Mouse (Mus musculus): ENCODE results near the gene Hrct1. TPM values are rescaled to one million over a fixed set of nuclear protein-coding genes. Genes with fewer than 3 reads are reported as not detected.
A peak's percentile ranks its signal among the peaks of the same experiment; 100 is the strongest.

Hrct1 gene
- polyA plus RNA-seq, 2 experiments, result 2.1 to 3.2 TPM

DNA sequence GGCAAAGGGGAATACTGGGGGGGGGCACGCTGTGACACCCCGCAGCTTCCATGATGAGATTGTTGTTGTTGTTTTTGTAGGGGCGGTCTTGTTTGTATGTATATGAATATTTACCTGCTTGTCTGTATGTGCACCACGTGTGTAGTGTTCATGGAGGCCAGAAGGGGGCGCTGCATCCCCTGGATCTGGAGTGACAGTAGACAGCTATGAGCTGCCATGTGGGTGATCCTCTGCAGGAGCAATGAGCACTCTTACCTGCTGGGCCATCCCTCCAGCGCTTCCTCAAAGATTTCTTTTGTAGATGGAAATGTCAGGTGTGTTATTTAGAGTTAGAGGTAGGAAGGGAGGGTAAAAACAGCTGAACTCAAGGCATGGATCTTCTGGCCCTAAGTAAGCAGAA is 23.5 kb upstream of the Hrct1 start:
- H3K9me3 ChIP-seq (ENCODE audit: control insufficient read depth, low read length), result no peaks in the 10 kb centered on the region
- H3K9ac ChIP-seq (ENCODE audit: low read depth, low read length, severe bottlenecking), result no peak overlapping the region
- TF ChIP-seq POLR2A (IDR thresholded peaks at IDR 0.05; ENCODE audit: borderline replicate concordance, extremely low read depth, insufficient read depth, insufficient read length), result no peak
- H3K27ac ChIP-seq (replicated peaks; ENCODE audit: low read depth, low read length), result no peak overlapping the region
- no peak overlapping the region for H3K4me3 ChIP-seq (replicated peaks; ENCODE audit: low read length)
- DNase-seq (ENCODE audit: low spot score) (no peak), ATAC-seq (ENCODE audit: low FRiP score, low read depth) (no peak)
- 73% methylated on average over 6 of the region's 6 CpGs for WGBS
- H3K4me1 ChIP-seq (ENCODE audit: control insufficient read depth, insufficient read depth, low read length), result no peaks in the 10 kb centered on the region
- H3K4me2 ChIP-seq (replicated peaks; ENCODE audit: low read depth, low read length, severe bottlenecking), result no peak overlapping the region
- no peaks in the 10 kb centered on the region for H3K36me3 ChIP-seq (ENCODE audit: control insufficient read depth, insufficient read depth, low read length)
- no peaks in the 10 kb centered on the region for H3K27me3 ChIP-seq (ENCODE audit: control insufficient read depth, insufficient read depth, low read length)

DNA sequence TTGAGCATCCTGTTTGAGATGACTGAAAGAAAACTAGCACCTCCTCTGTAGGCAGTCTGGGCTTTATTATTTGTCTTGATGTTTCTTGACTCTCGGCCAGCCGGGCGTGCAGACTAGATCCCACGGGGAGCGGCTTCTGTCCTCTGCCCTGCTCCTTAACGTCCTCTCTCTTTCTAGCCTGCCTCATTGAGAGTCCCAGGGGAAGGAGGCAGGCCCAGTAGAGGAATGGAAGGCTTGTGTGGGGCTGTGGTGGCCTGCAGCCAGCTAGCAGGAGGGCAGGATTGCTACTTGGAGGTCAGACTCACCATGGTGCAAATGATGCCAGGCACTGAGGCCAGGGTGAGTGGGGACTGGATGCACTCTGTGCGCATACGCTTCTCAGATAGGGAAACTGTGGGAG is 23.1 kb upstream of the Hrct1 start:
- no peak overlapping the region for H3K9ac ChIP-seq (ENCODE audit: low read depth, low read length, severe bottlenecking)
- H3K4me1 ChIP-seq (ENCODE audit: control insufficient read depth, insufficient read depth, low read length), result no peaks in the 10 kb centered on the region
- ATAC-seq (ENCODE audit: low FRiP score, low read depth) (no peak), DNase-seq (ENCODE audit: low spot score) (no peak)
- H3K4me3 ChIP-seq (replicated peaks; ENCODE audit: low read length), result no peak overlapping the region
- no peak for TF ChIP-seq POLR2A (IDR thresholded peaks at IDR 0.05; ENCODE audit: borderline replicate concordance, extremely low read depth, insufficient read depth, insufficient read length)
- H3K9me3 ChIP-seq (ENCODE audit: control insufficient read depth, low read length), result no peaks in the 10 kb centered on the region
- WGBS, result 81% methylated on average over 8 of the region's 8 CpGs
- H3K4me2 ChIP-seq (replicated peaks; ENCODE audit: low read depth, low read length, severe bottlenecking), result no peak overlapping the region
- no peaks in the 10 kb centered on the region for H3K36me3 ChIP-seq (ENCODE audit: control insufficient read depth, insufficient read depth, low read length)
- H3K27ac ChIP-seq (replicated peaks; ENCODE audit: low read depth, low read length), result no peak overlapping the region
- H3K27me3 ChIP-seq (ENCODE audit: control insufficient read depth, insufficient read depth, low read length), result no peaks in the 10 kb centered on the region

DNA sequence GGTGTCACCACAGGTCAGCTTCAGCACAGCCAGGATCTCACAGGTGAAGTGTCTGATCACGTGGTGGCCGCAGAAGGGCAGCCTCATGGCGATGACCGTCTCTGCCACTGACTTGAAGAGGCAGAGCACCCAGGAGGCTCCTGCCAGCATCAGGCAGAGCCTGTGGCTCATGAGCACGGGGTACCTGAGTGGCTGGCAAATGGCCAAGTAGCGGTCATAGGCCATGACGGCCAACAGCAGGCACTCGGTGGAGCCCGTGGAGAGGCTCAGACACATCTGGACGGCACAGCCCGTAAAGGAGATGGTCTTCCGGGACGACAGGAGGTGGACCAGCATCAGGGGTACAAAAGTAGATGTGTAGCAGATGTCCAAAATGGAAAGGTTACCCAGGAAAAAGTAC is 21.0 kb upstream of the Hrct1 start:
- Histone ChIP-seq H3K36me3 (ENCODE audit: control insufficient read depth, insufficient read depth, low read length) (no peaks in the 10 kb centered on the region), H3K9ac (ENCODE audit: low read depth, low read length, severe bottlenecking) (no peak overlapping the region), H3K4me3 (replicated peaks; ENCODE audit: low read length) (no peak overlapping the region), H3K9me3 (ENCODE audit: control insufficient read depth, low read length) (no peaks in the 10 kb centered on the region), H3K27me3 (ENCODE audit: control insufficient read depth, insufficient read depth, low read length) (no peaks in the 10 kb centered on the region), H3K4me2 (replicated peaks; ENCODE audit: low read depth, low read length, severe bottlenecking) (no peak overlapping the region), H3K27ac (replicated peaks; ENCODE audit: low read depth, low read length) (no peak overlapping the region), H3K4me1 (ENCODE audit: control insufficient read depth, insufficient read depth, low read length) (no peaks in the 10 kb centered on the region)
- 63% methylated on average over 13 of the region's 13 CpGs for WGBS
- DNase-seq (ENCODE audit: low spot score), result no peak
- ATAC-seq (ENCODE audit: low FRiP score, low read depth), result no peak
- no peak for TF ChIP-seq POLR2A (IDR thresholded peaks at IDR 0.05; ENCODE audit: borderline replicate concordance, extremely low read depth, insufficient read depth, insufficient read length)

DNA sequence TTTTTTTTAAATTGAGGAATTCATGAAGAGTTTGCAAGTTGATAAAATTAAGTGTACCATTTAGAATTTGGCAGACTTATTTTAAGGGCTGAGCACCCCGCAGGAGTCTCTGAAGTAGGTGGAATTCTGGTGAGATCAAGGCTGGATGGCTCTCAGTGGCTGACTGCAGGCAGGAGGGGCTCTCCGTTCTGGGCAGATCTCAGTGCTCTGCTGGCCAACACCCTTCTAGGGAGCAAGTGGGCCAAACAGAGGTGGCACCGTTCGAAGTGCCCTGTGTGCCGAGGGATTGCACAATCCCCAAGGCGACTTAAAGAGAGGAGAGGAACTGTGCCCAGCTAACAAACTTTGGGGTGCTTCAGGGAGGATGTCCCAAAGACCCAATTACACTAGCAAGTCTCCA is 17.1 kb upstream of the Hrct1 start, which contains the start of gene Olfr71:
Olfr71 (minus strand) TSS at position 387 of the 400 bp plus-strand sequence.
- DNase-seq (ENCODE audit: low spot score), result no peak
- Histone ChIP-seq H3K36me3 (ENCODE audit: control insufficient read depth, insufficient read depth, low read length) (no peaks in the 10 kb centered on the region), H3K4me1 (ENCODE audit: control insufficient read depth, insufficient read depth, low read length) (peaks cover 5% of the 10 kb centered on the region; the same call in 1 of the 2 replicates), H3K9ac (ENCODE audit: low read depth, low read length, severe bottlenecking) (no peak within 1 kb of the TSS), H3K27ac (replicated peaks; ENCODE audit: low read depth, low read length) (no peak within 1 kb of the TSS), H3K27me3 (ENCODE audit: control insufficient read depth, insufficient read depth, low read length) (no peaks in the 10 kb centered on the region), H3K4me2 (replicated peaks; ENCODE audit: low read depth, low read length, severe bottlenecking) (no peak within 1 kb of the TSS), H3K9me3 (ENCODE audit: control insufficient read depth, low read length) (no peaks in the 10 kb centered on the region), H3K4me3 (replicated peaks; ENCODE audit: low read length) (no peak within 1 kb of the TSS)
- no peak for TF ChIP-seq POLR2A (IDR thresholded peaks at IDR 0.05; ENCODE audit: borderline replicate concordance, extremely low read depth, insufficient read depth, insufficient read length)
- 81% methylated on average over 6 of the region's 6 CpGs for WGBS
- ATAC-seq (ENCODE audit: low FRiP score, low read depth), result no peak

- H3K27me3 ChIP-seq (ENCODE audit: control insufficient read depth, insufficient read depth, low read length), result no peaks in the 10 kb centered on the region
- H3K4me2 ChIP-seq (replicated peaks; ENCODE audit: low read depth, low read length, severe bottlenecking), result no peak overlapping the region
- H3K9me3 ChIP-seq (ENCODE audit: control insufficient read depth, low read length), result no peaks in the 10 kb centered on the region
- no peak overlapping the region for H3K9ac ChIP-seq (ENCODE audit: low read depth, low read length, severe bottlenecking)
- DNase-seq (ENCODE audit: low spot score), result peak; percentile 48
- H3K4me1 ChIP-seq (ENCODE audit: control insufficient read depth, insufficient read depth, low read length), result peaks cover 5% of the 10 kb centered on the region; the same call in 1 of the 2 replicates
- 6% methylated on average over 2 of the region's 2 CpGs for WGBS
- TF ChIP-seq POLR2A (IDR thresholded peaks at IDR 0.05; ENCODE audit: borderline replicate concordance, extremely low read depth, insufficient read depth, insufficient read length), result no peak
- no peak overlapping the region for H3K4me3 ChIP-seq (replicated peaks; ENCODE audit: low read length)
- 0 out of 2 replicates have a peak, but pooled peaks have one; percentile 31 for ATAC-seq (ENCODE audit: low FRiP score, low read depth)
- H3K36me3 ChIP-seq (ENCODE audit: control insufficient read depth, insufficient read depth, low read length), result no peaks in the 10 kb centered on the region
- H3K27ac ChIP-seq (replicated peaks; ENCODE audit: low read depth, low read length), result no peak overlapping the region
Measured at GRCm38 (mm10) chr4:43711821-43712220, 15.2 kb upstream of the Hrct1 start.
